Mouse (Mus musculus) MEL (cell line): ENCODE measurements around the gene Reep6.

Experiments
- BHLHE40 ChIP-seq: IDR thresholded peaks from 2 replicates; pipeline ENCODE4 v1.6.1; 2012; ENCODE audit warnings: low read depth, mild to moderate bottlenecking, inconsistent platforms, low read length, improper control_type of control experiment, borderline replicate concordance
- CHD1 ChIP-seq: IDR thresholded peaks from 2 replicates; pipeline ENCODE4 v1.6.1; 2012; ENCODE audit warnings: low read depth, mild to moderate bottlenecking, inconsistent platforms, low read length, improper control_type of control experiment
- CTCF ChIP-seq, 3 experiments: IDR thresholded peaks in 2 of 3; conservative IDR thresholded peaks in 1 of 3; 2 replicates each; pipeline ENCODE4 v1.5.1; 2011 to 2012; ENCODE audit warnings: low read length in 3 of 3, low read depth in 2 of 3, mild to moderate bottlenecking in 2 of 3, improper control_type of control experiment in 1 of 3, inconsistent platforms in 1 of 3, mixed read lengths in 1 of 3, moderate library complexity in 1 of 3; ENCODE audit not compliant: control insufficient read depth in 1 of 3, insufficient read depth in 1 of 3, poor library complexity in 1 of 3, severe bottlenecking in 1 of 3
- EP300 ChIP-seq, 2 experiments: IDR thresholded peaks; 2 replicates each; pipeline ENCODE4 v1.6.1; 2011; ENCODE audit warnings: improper control_type of control experiment in 2 of 2, low read length in 2 of 2, low read depth in 1 of 2, mild to moderate bottlenecking in 1 of 2
- MAFK ChIP-seq: IDR thresholded peaks from 2 replicates; pipeline ENCODE4 v1.6.1; 2011; ENCODE audit warnings: low read depth, mild to moderate bottlenecking, low read length, improper control_type of control experiment, borderline replicate concordance
- NELFE ChIP-seq: IDR thresholded peaks from 2 replicates; pipeline ENCODE4 v1.6.1; 2011; ENCODE audit warnings: low read depth, low read length, improper control_type of control experiment
- POLR2A ChIP-seq, 2 experiments: IDR thresholded peaks; 2 replicates each; pipeline ENCODE4 v1.6.1; 2011 to 2012; ENCODE audit warnings: low read length in 2 of 2, mild to moderate bottlenecking in 2 of 2, control low read depth in 1 of 2, improper control_type of control experiment in 1 of 2, low read depth in 1 of 2, moderate library complexity in 1 of 2; ENCODE audit not compliant: control insufficient read depth in 1 of 2, insufficient read depth in 1 of 2, poor library complexity in 1 of 2
- POLR2AphosphoS2 ChIP-seq: IDR thresholded peaks from 2 replicates; pipeline ENCODE4 v1.6.1; 2011; ENCODE audit warnings: low read length, improper control_type of control experiment
- RAD21 ChIP-seq: IDR thresholded peaks from 2 replicates; pipeline ENCODE4 v1.6.1; 2011; ENCODE audit warnings: mild to moderate bottlenecking, low read depth, low read length, improper control_type of control experiment
- SIN3A ChIP-seq: IDR thresholded peaks from 2 replicates; pipeline ENCODE4 v1.6.1; 2012; ENCODE audit warnings: low read length, improper control_type of control experiment, inconsistent platforms
- TAL1 ChIP-seq: IDR thresholded peaks from 2 replicates; pipeline ENCODE4 v1.6.1; 2012; ENCODE audit warnings: mild to moderate bottlenecking, inconsistent platforms, low read length, moderate library complexity, mixed read lengths
- USF1 ChIP-seq: IDR thresholded peaks from 2 replicates; pipeline ENCODE4 v1.6.1; 2014; ENCODE audit warnings: low read depth, mild to moderate bottlenecking, inconsistent platforms, low read length, improper control_type of control experiment, moderate library complexity
- ZMIZ1 ChIP-seq: IDR thresholded peaks from 2 replicates; pipeline ENCODE4 v1.6.1; 2012; ENCODE audit warnings: low read depth, mild to moderate bottlenecking, inconsistent platforms, low read length, improper control_type of control experiment, moderate library complexity
- ZNF384 ChIP-seq: IDR thresholded peaks from 2 replicates; pipeline ENCODE4 v1.6.1; 2012; ENCODE audit warnings: low read depth, mild to moderate bottlenecking, inconsistent platforms, low read length, improper control_type of control experiment

GRCm38 (mm10) chr10:80355431-80355830, 25.7 kb downstream of the Reep6 start:
- no peak for TF ChIP-seq BHLHE40
- no peak for TF ChIP-seq TAL1
- no peak for TF ChIP-seq MAFK
- TF ChIP-seq SIN3A, result no peak
- no peak for TF ChIP-seq POLR2A (IDR thresholded peaks at IDR 0.05; ENCODE audit: control insufficient read depth in 1 of 2, insufficient read depth in 1 of 2, low read depth in 1 of 2, low read length in 2 of 2, poor library complexity in 1 of 2)
- no peak for TF ChIP-seq CTCF (IDR thresholded peaks at IDR 0.05 in 2 of 3, conservative IDR thresholded peaks at IDR 0.05 in 1 of 3; ENCODE audit: control insufficient read depth in 1 of 3, insufficient read depth in 1 of 3, low read depth in 2 of 3, low read length in 3 of 3, poor library complexity in 1 of 3, severe bottlenecking in 1 of 3)
- no peak for TF ChIP-seq ZNF384
- no peak for TF ChIP-seq NELFE
- no peak for TF ChIP-seq RAD21
- TF ChIP-seq EP300 (IDR thresholded peaks at IDR 0.05; ENCODE audit: low read depth in 1 of 2, low read length in 2 of 2), result no peak
- TF ChIP-seq ZMIZ1, result no peak
- TF ChIP-seq USF1, result no peak
- no peak for TF ChIP-seq POLR2AphosphoS2
- no peak for TF ChIP-seq CHD1
